Mouse (Mus musculus) testis, adult 2 months (tissue): ENCODE measurements around the gene Tcte3. TPM values are rescaled to one million over a fixed set of nuclear protein-coding genes. Genes with fewer than 3 reads are reported as not detected.

Experiments used
- H3K27ac ChIP-seq: fragments of 200-500 bp; 2 replicates; pipeline ENCODE4 v1.5.1; 2012; ENCODE audit warnings: low read depth, low read length; ENCODE audit not compliant: control insufficient read depth, insufficient read depth
- H3K27me3 ChIP-seq: fragments of 200-500 bp; 2 replicates; pipeline ENCODE4 v1.6.1; 2012; ENCODE audit warnings: mild to moderate bottlenecking, low read length, moderate library complexity; ENCODE audit not compliant: control insufficient read depth, insufficient read depth
- H3K36me3 ChIP-seq: fragments of 200-500 bp; 2 replicates; pipeline ENCODE4 v1.6.1; 2012; ENCODE audit warnings: mild to moderate bottlenecking, low read length; ENCODE audit not compliant: control insufficient read depth, insufficient read depth
- H3K4me1 ChIP-seq: fragments of 200-500 bp; 2 replicates; pipeline ENCODE4 v1.6.1; 2012; ENCODE audit warnings: low read length; ENCODE audit not compliant: control insufficient read depth, insufficient read depth
- H3K4me3 ChIP-seq: fragments of 200-500 bp; 2 replicates; pipeline ENCODE4 v1.5.1; 2012; ENCODE audit warnings: low read depth, mild to moderate bottlenecking, low read length, moderate library complexity, mixed read lengths; ENCODE audit not compliant: control insufficient read depth
- CTCF ChIP-seq: fragments of 200-500 bp; IDR thresholded peaks from 2 replicates; pipeline ENCODE4 v1.5.1; 2012; ENCODE audit warnings: low read depth, mild to moderate bottlenecking, inconsistent platforms, low read length, moderate library complexity; ENCODE audit not compliant: control insufficient read depth, insufficient read depth, insufficient replicate concordance
- POLR2A ChIP-seq: fragments of 200-500 bp; IDR thresholded peaks from 2 replicates; pipeline ENCODE4 v1.6.1; 2012; ENCODE audit warnings: low read depth, mild to moderate bottlenecking, inconsistent platforms, low read length, moderate library complexity; ENCODE audit not compliant: control insufficient read depth
- polyA plus RNA-seq: library from polyadenylated mRNA; depleted of rRNA; stranded (reverse); fragments of >200 nt; gene quantifications from 2 replicates; pipeline ENCODE4 v1.2.3, GENCODE M21; 2012

Tcte3 gene
- polyA plus RNA-seq, 1 experiment: 777 TPM

GRCm38 (mm10) chr17:15069124-15069523 is 27.8 kb upstream of the Tcte3 start:
- TF ChIP-seq CTCF (no peak), POLR2A (no peak)
- Histone ChIP-seq H3K27ac (no peak overlapping the region), H3K4me3 (no peak overlapping the region; the same call in 1 of the 2 replicates), H3K27me3 (no peaks in the 10 kb centered on the region), H3K36me3 (peaks cover 2% of the 10 kb centered on the region; the same call in 1 of the 2 replicates), H3K4me1 (0 out of 2 replicates have a peak, but pooled peaks cover 2% of the 10 kb centered on the region)

DNA sequence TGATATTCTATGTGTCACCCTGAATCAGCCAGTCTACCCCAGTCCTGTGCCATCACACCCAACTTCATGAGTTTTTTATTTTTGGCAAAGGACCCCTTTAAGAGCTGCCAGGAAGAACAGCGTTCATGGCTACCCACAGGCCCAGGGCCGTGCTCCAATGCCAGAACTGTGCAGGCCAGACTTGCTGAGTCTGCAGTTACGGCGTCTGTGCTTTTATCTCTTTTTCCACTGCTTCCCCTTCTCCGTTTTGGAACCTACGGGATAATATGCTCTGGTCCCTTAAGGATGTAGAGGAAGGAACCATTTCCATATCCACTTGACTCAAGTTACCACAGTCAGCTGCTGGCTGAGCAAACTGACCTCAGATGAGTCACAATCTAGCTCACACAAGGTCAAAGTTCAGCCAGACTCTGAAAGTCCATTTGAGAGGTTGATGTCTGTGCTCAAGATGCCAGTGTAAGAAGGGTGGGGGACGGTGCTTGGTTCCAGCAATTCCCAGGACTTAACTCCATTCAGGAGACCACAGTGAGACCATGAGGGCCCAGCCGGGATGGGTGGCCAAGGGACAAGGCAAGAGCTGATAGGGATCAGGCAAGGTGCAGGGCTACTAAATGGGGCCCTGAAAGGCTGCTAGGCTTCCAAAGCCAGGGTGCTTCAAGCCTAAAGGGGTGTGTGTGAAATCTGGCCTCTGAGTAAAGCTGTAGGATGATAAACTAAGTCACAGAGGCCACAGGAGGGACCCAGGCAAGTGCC is 26.9 kb upstream of the Tcte3 start:
- peak overlapping the region; percentile 47 for H3K27ac ChIP-seq
- peak overlapping the region; percentile 19; the same call in 1 of the 2 replicates for H3K4me3 ChIP-seq
- TF ChIP-seq CTCF (no peak), POLR2A (no peak; the same call in 1 of the 2 replicates)
- H3K4me1 ChIP-seq: 0 out of 2 replicates have a peak, but pooled peaks cover 2% of the 10 kb centered on the region
- H3K27me3 ChIP-seq: no peaks in the 10 kb centered on the region
- peaks cover 2% of the 10 kb centered on the region; the same call in 1 of the 2 replicates for H3K36me3 ChIP-seq

GRCm38 (mm10) chr17:15066911-15067310 is 25.6 kb upstream of the Tcte3 start:
- H3K27me3 ChIP-seq: no peaks in the 10 kb centered on the region
- no peak overlapping the region for H3K4me3 ChIP-seq
- TF ChIP-seq POLR2A (no peak), CTCF (no peak)
- no peak overlapping the region for H3K27ac ChIP-seq
- H3K4me1 ChIP-seq: 0 out of 2 replicates have a peak, but pooled peaks cover 2% of the 10 kb centered on the region
- H3K36me3 ChIP-seq: peaks cover 2% of the 10 kb centered on the region

DNA sequence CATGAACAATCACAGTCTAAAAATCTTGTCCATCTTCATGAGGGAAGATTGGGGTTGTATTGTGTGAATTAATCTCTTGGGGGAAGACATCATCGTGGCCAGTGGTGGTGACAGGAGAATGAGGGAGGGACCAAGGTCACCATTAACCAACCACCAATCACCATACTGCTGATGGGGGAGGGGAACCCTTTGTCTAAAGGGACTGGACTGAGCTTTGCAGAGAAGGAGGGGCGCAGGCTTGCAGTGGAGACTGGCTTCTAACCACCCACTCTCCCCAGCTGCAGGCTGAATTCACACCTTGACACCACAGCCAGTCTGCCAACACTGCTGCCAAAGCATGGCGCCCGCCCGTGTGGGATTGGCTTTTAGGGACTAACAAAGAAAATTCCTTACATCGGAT is 24.8 kb upstream of the Tcte3 start:
- Histone ChIP-seq H3K4me3 (no peak overlapping the region), H3K27ac (no peak overlapping the region)
- no peak for TF ChIP-seq POLR2A
- TF ChIP-seq CTCF: no peak

GRCm38 (mm10) chr17:15065391-15066024 is 24.2 kb upstream of the Tcte3 start:
- Histone ChIP-seq H3K4me3 (no peak overlapping the region; the same call in 1 of the 2 replicates), H3K36me3 (peaks cover 3% of the 10 kb centered on the region), H3K27me3 (no peaks in the 10 kb centered on the region), H3K4me1 (0 out of 2 replicates have a peak, but pooled peaks cover 2% of the 10 kb centered on the region), H3K27ac (no peak overlapping the region)
- no peak for TF ChIP-seq POLR2A
- TF ChIP-seq CTCF: no peak

More for the DNA sequence above, 24.8 kb upstream of the Tcte3 start:
- Histone ChIP-seq H3K4me1 (0 out of 2 replicates have a peak, but pooled peaks cover 2% of the 10 kb centered on the region), H3K27me3 (no peaks in the 10 kb centered on the region), H3K36me3 (peaks cover 3% of the 10 kb centered on the region)

DNA sequence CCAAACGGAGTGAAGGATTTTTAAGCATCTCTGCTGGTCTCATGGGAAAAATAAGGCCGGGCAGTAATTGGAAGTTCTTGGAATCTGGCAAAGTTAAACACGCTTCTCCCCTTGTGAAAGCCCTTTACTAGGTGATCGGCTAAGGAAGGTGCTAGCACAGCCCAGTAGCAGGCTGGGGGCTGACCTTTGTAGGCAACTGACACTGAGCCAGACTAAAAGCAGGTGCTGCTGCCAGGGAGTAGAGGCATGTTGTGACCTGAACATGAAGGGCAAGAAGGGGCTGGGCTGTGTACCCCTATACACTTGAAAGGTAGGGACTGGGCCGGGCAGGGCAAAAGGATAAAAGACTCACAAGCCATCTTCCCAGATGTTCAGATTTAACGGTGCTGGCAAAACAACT is 19.1 kb upstream of the Tcte3 start:
- H3K36me3 ChIP-seq: peaks cover 6% of the 10 kb centered on the region

DNA sequence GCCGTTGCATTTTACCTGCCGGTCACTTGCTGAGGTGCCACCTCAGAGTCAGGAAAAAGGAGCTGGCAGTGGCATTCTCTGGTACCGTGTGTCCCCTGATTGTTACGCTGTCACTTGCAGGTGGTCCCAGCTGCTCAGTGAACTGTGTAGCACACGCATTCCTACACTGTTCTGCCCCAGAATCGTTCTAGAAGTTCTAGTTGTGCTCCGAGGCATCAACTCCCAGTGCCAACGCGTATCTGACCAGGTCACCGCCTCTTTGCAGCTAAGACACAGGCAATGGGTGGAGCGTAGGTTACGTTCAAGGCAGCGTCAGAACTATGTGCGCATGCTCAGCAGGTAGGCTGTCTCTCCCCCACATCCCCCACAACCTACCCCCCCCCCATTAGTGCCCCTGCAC is 18.4 kb upstream of the Tcte3 start:
- no peak overlapping the region for H3K27ac ChIP-seq
- H3K36me3 ChIP-seq: peaks cover 4% of the 10 kb centered on the region

More for the DNA sequence above, 19.1 kb upstream of the Tcte3 start:
- no peak for TF ChIP-seq CTCF
- TF ChIP-seq POLR2A: no peak
- no peaks in the 10 kb centered on the region for H3K27me3 ChIP-seq
- no peaks in the 10 kb centered on the region for H3K4me1 ChIP-seq
- no peak overlapping the region for H3K4me3 ChIP-seq
- H3K27ac ChIP-seq: no peak overlapping the region

More for the DNA sequence above, 18.4 kb upstream of the Tcte3 start:
- Histone ChIP-seq H3K4me3 (no peak overlapping the region), H3K4me1 (no peaks in the 10 kb centered on the region), H3K27me3 (no peaks in the 10 kb centered on the region)
- TF ChIP-seq CTCF (no peak), POLR2A (no peak)
